Mouse (Mus musculus) stomach, embryonic 14.5 days (tissue): Measurements from ENCODE around the gene Cklf. TPM values are rescaled to one million over a fixed set of nuclear protein-coding genes. Genes with fewer than 3 reads are reported as not detected.
"Not testable (repeated sequence)": the region's sequence is repeated elsewhere in the genome, so short reads cannot be mapped to it uniquely, and the experiment has no call there.

Source experiments
- ATAC-seq: fragments of 200-750 bp; cut with Nextera tagmentation; 2 replicates; pipeline ENCODE4 v1.8.0; 2017; ENCODE audit warnings: low read depth, moderate TSS enrichment; ENCODE audit not compliant: insufficient number of reproducible peaks, insufficient read depth, low FRiP score
- H3K27ac ChIP-seq: fragments of 300-500 bp; sonication (generic); 2 replicates; pipeline ENCODE4 v1.5.1; 2014; ENCODE audit warnings: mild to moderate bottlenecking, low read length, moderate library complexity, mixed read lengths
- H3K27me3 ChIP-seq: fragments of 300-500 bp; sonication (generic); 2 replicates; pipeline ENCODE4 v1.6.1; 2014; ENCODE audit warnings: low read length, control low read depth, mixed read lengths; ENCODE audit not compliant: control insufficient read depth, insufficient read depth
- H3K36me3 ChIP-seq: fragments of 300-500 bp; sonication (generic); 2 replicates; pipeline ENCODE4 v1.6.1; 2014; ENCODE audit warnings: mild to moderate bottlenecking, control low read depth, low read length, moderate library complexity, mixed read lengths; ENCODE audit not compliant: control insufficient read depth, insufficient read depth
- H3K4me1 ChIP-seq: fragments of 300-500 bp; sonication (generic); 2 replicates; pipeline ENCODE4 v1.6.1; 2014; ENCODE audit warnings: low read length, control low read depth, mixed read lengths; ENCODE audit not compliant: control insufficient read depth, insufficient read depth
- H3K4me2 ChIP-seq: fragments of 300-500 bp; sonication (generic); replicated peaks from 2 replicates; pipeline ENCODE4 v1.6.1; 2014; ENCODE audit warnings: low read depth, low read length, control low read depth
- H3K4me3 ChIP-seq: fragments of 300-500 bp; sonication (generic); 2 replicates; pipeline ENCODE4 v1.5.1; 2014; ENCODE audit warnings: low read depth, low read length, control low read depth
- H3K9ac ChIP-seq: fragments of 300-500 bp; sonication (generic); replicated peaks from 2 replicates; pipeline ENCODE4 v1.6.1; 2014; ENCODE audit warnings: low read depth, mild to moderate bottlenecking, control low read depth, low read length, moderate library complexity, mixed read lengths
- H3K9me3 ChIP-seq: fragments of 300-500 bp; sonication (generic); 2 replicates; pipeline ENCODE4 v1.6.1; 2016; ENCODE audit warnings: low read depth, low read length, control low read depth; ENCODE audit not compliant: control insufficient read depth
- WGBS: fragments of 180-500 bp; shearing (Covaris S2); extraction: QIAGEN DNeasy Blood & Tissue Kit; methylation state at CpG from one replicate; pipeline ENCODE4 v1.1.7; 2014; 5-methylcytosine and 5-hydroxymethylcytosine counted together
- polyA plus RNA-seq: library from polyadenylated mRNA; unstranded; fragments of >200 nt; fragmentation: Nextera tagmentation; extraction: Ambion mirVana; gene quantifications from 2 replicates; pipeline ENCODE4 v1.2.1, GENCODE M21; 2014

Gene Cklf
- polyA plus RNA-seq, 1 experiment from 2014 or later: 53.4 TPM

DNA sequence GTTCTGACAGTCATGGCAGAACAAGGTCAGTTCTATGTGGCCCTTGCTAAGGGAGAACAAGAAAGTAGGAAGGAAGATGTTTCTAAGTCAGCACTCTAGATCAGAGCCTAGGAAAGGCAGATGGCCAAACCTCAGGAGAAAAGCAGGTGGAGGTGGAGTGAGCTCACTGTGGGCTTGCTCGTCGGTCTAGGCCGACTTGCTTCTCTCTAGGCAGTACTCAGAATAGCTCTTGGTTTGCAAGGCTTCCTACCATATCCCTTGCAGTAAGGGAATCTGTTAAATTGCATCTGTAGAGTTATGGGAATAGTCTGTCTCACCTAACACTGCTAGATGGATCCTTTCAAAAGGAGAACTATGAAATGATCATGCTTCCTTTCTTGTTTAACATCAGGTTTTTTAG lies 61.4 kb downstream of the Cklf start:
- not testable (repeated sequence) for ATAC-seq, H3K9ac ChIP-seq, H3K27ac ChIP-seq, H3K9me3 ChIP-seq, H3K4me3 ChIP-seq, H3K4me2 ChIP-seq, H3K27me3 ChIP-seq, H3K4me1 ChIP-seq, H3K36me3 ChIP-seq
- WGBS: 73% methylated on average over 3 of the region's 3 CpGs

DNA sequence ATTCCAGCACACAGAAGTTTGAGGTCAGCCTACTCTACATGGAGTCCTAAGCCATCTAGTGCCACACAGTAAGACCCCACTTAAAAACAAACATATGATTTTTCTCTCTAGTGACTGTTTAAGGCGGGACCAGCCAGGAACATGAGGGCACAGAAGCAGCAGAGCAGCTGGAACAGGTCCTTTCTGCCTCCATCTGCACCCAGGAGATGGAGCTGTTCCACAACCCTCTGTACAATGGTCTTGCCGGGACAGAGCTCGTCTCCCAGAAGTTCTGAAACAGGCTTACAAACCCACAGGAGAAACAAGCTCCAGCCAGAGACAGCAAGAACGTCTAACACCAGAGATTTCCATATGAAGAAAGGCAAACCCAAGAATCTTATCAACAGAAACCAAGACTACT lies 62.6 kb downstream of the Cklf start:
- Histone ChIP-seq H3K27ac (no peak overlapping the region), H3K27me3 (no peaks in the 10 kb centered on the region), H3K9me3 (no peaks in the 10 kb centered on the region), H3K4me2 (no peak overlapping the region), H3K9ac (no peak overlapping the region), H3K4me3 (no peak overlapping the region), H3K36me3 (no peaks in the 10 kb centered on the region), H3K4me1 (no peaks in the 10 kb centered on the region)
- 69% methylated on average over 4 of the region's 4 CpGs for WGBS
- no peak for ATAC-seq

Other genes starting within 250 kb of the Cklf start
- gene Cdh5, start 149.2 kb upstream of the Cklf start, polyA plus RNA-seq: 30.2 and 33.1 TPM in 2 replicates
- 1.6 TPM in 2 replicates for gene Bean1, start 80.4 kb upstream of the Cklf start, polyA plus RNA-seq
- 16.1 and 19.8 TPM in 2 replicates for gene Tk2, start 2.3 kb upstream of the Cklf start, polyA plus RNA-seq
- not detected in 2 replicates for gene Cmtm2a, start 42.3 kb downstream of the Cklf start, polyA plus RNA-seq
- gene Gm45711, start 59.2 kb downstream of the Cklf start, polyA plus RNA-seq: not detected in 2 replicates
- not detected in 2 replicates for gene Cmtm1, start 59.3 kb downstream of the Cklf start, polyA plus RNA-seq
- gene Gm11020, start 70.7 kb downstream of the Cklf start, polyA plus RNA-seq: not detected in 2 replicates
- not detected in 2 replicates for gene Cmtm2b, start 71.4 kb downstream of the Cklf start, polyA plus RNA-seq
- gene Cmtm3, start 88.5 kb downstream of the Cklf start, polyA plus RNA-seq: 154 and 155 TPM in 2 replicates
- 6.4 and 7.2 TPM in 2 replicates for gene Cmtm4, start 144.9 kb downstream of the Cklf start, polyA plus RNA-seq
- 58.4 and 69.2 TPM in 2 replicates for gene Dync1li2, start 192.2 kb downstream of the Cklf start, polyA plus RNA-seq